Mouse (Mus musculus): ENCODE measurements at regions not wholly inside any gene's neighbourhood (a gene's known extent, or its start where the extent isn't known, plus 50 kb on each side); places are given as distances from the start of the nearest gene placed in this dataset.
A peak's percentile ranks its signal among the peaks of the same experiment; 100 is the strongest.

DNA sequence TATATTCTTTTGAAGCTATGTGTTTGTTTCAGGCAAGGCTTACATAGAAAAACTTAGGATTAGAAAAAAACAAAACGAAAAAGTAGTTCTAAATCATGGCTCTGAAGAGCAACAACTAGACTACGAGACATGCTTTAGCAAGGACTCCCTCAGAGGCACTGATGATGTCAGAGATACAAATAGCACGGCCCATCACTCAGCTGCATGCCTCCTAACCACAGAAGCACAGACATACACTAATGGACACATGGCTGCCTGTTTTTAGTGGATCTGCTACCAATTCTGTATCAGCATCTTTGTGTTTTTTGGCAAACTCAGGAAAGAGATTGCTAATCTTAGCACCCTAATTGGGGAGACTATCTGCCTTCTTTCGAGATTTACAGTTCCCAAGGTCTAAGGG, 138.6 kb upstream of the Nt5c1b start:
- no peak for DNase-seq (ENCODE audit: low spot score)

DNA sequence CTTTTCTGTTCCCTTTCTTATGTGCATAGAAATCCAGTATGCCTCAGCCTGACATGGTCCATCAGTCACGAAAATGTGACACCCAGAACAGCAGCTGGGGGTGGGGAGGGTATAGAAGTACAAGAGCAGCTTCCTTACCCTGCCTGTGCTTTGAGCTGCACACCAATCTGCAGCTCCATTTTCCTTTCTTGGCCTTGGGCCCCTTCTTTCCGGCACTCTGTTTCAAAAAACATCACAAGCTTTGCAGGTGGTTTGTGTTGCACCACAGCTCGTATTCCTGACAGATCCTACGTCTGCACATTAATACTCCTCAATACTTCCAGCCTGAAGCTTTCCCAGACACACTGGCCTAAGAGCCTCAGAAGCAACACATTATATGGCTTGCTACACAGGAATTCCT, 138.1 kb upstream of the Nt5c1b start:
- DNase-seq (ENCODE audit: low spot score) = peak; percentile 45

- DNase-seq (ENCODE audit: low spot score) = no peak
Measured at GRCm38 (mm10) chr12:10248110-10248509, 121.7 kb upstream of the Nt5c1b start.

- DNase-seq (ENCODE audit: low spot score) = no peak
Measured at GRCm38 (mm10) chr12:10256385-10256784, 113.4 kb upstream of the Nt5c1b start.

- DNase-seq (ENCODE audit: low spot score) = no peak
Measured at GRCm38 (mm10) chr12:10266201-10266600, 103.6 kb upstream of the Nt5c1b start.

DNA sequence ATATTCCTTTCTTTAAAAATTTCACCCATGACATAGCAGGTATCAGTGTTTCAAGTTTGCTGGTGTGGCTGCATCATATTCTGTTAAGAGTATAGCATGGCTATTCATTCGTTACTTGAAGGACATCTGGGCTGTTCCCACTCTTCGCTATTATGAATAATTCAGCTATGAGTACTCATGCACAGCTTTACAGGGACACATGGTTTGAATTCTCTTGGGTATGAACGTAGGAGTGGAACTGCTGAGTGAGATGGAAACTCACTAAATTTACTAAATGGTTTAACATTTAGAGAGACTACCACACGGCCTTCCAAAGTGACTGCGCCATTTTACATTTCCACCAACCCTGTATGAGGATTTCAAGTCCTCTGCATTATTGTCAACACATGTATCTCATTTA, 97.7 kb upstream of the Nt5c1b start:
- no peak for DNase-seq (ENCODE audit: low spot score)

GRCm38 (mm10) chr12:10275226-10275625, 94.5 kb upstream of the Nt5c1b start:
- no peak for DNase-seq (ENCODE audit: low spot score)

GRCm38 (mm10) chr12:10292646-10293045, 77.1 kb upstream of the Nt5c1b start:
- no peak for DNase-seq (ENCODE audit: low spot score)

DNA sequence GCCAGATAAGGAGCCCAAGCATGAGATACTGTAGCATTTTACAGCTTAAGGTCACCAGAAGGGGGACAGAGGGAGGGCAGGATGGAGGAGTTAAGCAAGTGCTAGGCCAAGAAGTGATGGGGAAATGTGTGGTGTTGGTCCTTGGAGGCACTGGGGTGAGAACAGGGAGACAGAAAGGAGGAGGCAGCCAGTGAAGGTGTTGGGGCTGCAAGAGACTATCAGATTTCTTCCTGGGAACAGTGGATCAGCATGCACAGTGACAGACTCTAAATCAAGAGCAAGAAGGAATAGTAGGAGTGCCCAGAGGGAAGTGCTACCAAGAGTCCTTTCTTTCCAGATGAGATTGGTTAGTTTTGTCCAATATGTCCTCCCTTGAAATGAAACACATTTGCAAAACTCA, 63.8 kb upstream of the Nt5c1b start:
- DNase-seq (ENCODE audit: low spot score) = no peak
